Mouse (Mus musculus) macrophage (primary cell): ENCODE results near the gene Ptpdc1. TPM values are rescaled to one million over a fixed set of nuclear protein-coding genes. Genes with fewer than 3 reads are reported as not detected.
A peak's percentile ranks its signal among the peaks of the same experiment; 100 is the strongest.

Experiments
- H3K27ac ChIP-seq: fragments of 350-480 bp; formaldehyde crosslinking; 2 replicates; pipeline ENCODE4 v1.9.0; 2021
- H3K36me3 ChIP-seq: fragments of 350-480 bp; formaldehyde crosslinking; 2 replicates; pipeline ENCODE4 v1.9.0; 2021; ENCODE audit errors: inconsistent target
- H3K4me3 ChIP-seq: fragments of 350-480 bp; formaldehyde crosslinking; 2 replicates; pipeline ENCODE4 v1.9.0; 2021; ENCODE audit errors: inconsistent target
- H3K79me2 ChIP-seq: fragments of 350-480 bp; formaldehyde crosslinking; 2 replicates; pipeline ENCODE4 v1.9.0; 2021; ENCODE audit errors: inconsistent target
- WGBS: methylation state at CpG from one replicate; pipeline ENCODE4 v1.1.7; 2026; ENCODE audit warnings: inconsistent platforms; ENCODE audit not compliant: missing documents; 5-methylcytosine and 5-hydroxymethylcytosine counted together
- polyA plus RNA-seq: library from polyadenylated mRNA; stranded (reverse); fragments of 250-400 nt; gene quantifications from 3 replicates; pipeline ENCODE4 v1.2.4, GENCODE M21; 2018; ENCODE audit warnings: inconsistent platforms
- total RNA-seq, 78 experiments: library from RNA; depleted of rRNA; stranded (reverse); fragments of 250-400 nt; gene quantifications; 1 replicate in 9 of 78; 2 replicates in 24 of 78; 3 replicates in 43 of 78; 4 replicates in 2 of 78; pipeline ENCODE4 v1.2.4; 2018; ENCODE audit warnings: inconsistent platforms in 56 of 78

Ptpdc1 gene
- total RNA-seq (2018; cell fraction: chromatin; rRNA removed): 1 to 10 TPM in 25 of 26 experiments, under 1 TPM in 1; 0.50 to 8.8 (median 3.1) TPM
- total RNA-seq (2018; cell fraction: cytosol; rRNA removed): 1 to 10 TPM in 1 of 26 experiments, under 1 TPM in 25; 0.33 to 1.1 (median 0.75) TPM
- 1 to 10 TPM in 21 of 26 experiments, under 1 TPM in 5; 0.58 to 3.2 (median 1.7) TPM for total RNA-seq (2018; cell fraction: nucleus; rRNA removed)
- polyA plus RNA-seq: 0.29 to 1.3 TPM (median 0.57 TPM) in 3 replicates

- peak within 1 kb of the TSS; percentile 20; the same call in 1 of the 2 replicates for H3K4me3 ChIP-seq
Measured at GRCm38 (mm10) chr13:48625433-48626184, at the start of gene Ptpdc1. Ptpdc1 (minus strand) TSS chr13:48625664.

GRCm38 (mm10) chr13:48674609-48675008, 49.1 kb upstream of the Ptpdc1 start:
- Histone ChIP-seq H3K79me2 (no peaks in the 10 kb centered on the region), H3K36me3 (no peaks in the 10 kb centered on the region), H3K27ac (no peak overlapping the region), H3K4me3 (no peak overlapping the region)
- 77% methylated on average over 5 of the region's 5 CpGs for WGBS

More at GRCm38 (mm10) chr13:48625433-48626184, at the start of gene Ptpdc1:
- H3K79me2 ChIP-seq: no peaks in the 10 kb centered on the region
- WGBS: 1% methylated on average over 66 of the region's 76 CpGs
- no peaks in the 10 kb centered on the region for H3K36me3 ChIP-seq
- H3K27ac ChIP-seq: no peak within 1 kb of the TSS

GRCm38 (mm10) chr13:48672312-48672840, 46.9 kb upstream of the Ptpdc1 start:
- Histone ChIP-seq H3K4me3 (no peak overlapping the region), H3K27ac (no peak overlapping the region), H3K79me2 (no peaks in the 10 kb centered on the region), H3K36me3 (no peaks in the 10 kb centered on the region)
- WGBS: 2% methylated on average over 23 of the region's 24 CpGs

- Histone ChIP-seq H3K79me2 (no peaks in the 10 kb centered on the region), H3K4me3 (no peak overlapping the region), H3K27ac (no peak overlapping the region), H3K36me3 (no peaks in the 10 kb centered on the region)
- 4% methylated on average over 32 of the region's 34 CpGs for WGBS
Measured at GRCm38 (mm10) chr13:48668976-48669534, 43.6 kb upstream of the Ptpdc1 start.

- no peaks in the 10 kb centered on the region for H3K79me2 ChIP-seq
- WGBS: 3% methylated on average over 33 of the region's 33 CpGs
- H3K4me3 ChIP-seq: no peak overlapping the region
- no peaks in the 10 kb centered on the region for H3K36me3 ChIP-seq
- H3K27ac ChIP-seq: no peak overlapping the region
Measured at GRCm38 (mm10) chr13:48668091-48668975, 42.9 kb upstream of the Ptpdc1 start.

GRCm38 (mm10) chr13:48667461-48667860, 42.0 kb upstream of the Ptpdc1 start:
- Histone ChIP-seq H3K79me2 (no peaks in the 10 kb centered on the region), H3K4me3 (no peak overlapping the region), H3K36me3 (no peaks in the 10 kb centered on the region), H3K27ac (no peak overlapping the region)
- 11% methylated on average over 4 of the region's 4 CpGs for WGBS

- 6% methylated on average over 58 of the region's 58 CpGs for WGBS
- no peaks in the 10 kb centered on the region for H3K79me2 ChIP-seq
- no peaks in the 10 kb centered on the region for H3K36me3 ChIP-seq
- H3K27ac ChIP-seq: no peak overlapping the region
- H3K4me3 ChIP-seq: no peak overlapping the region
Measured at GRCm38 (mm10) chr13:48665656-48666597, 40.5 kb upstream of the Ptpdc1 start.

- Histone ChIP-seq H3K79me2 (no peaks in the 10 kb centered on the region), H3K27ac (no peak overlapping the region), H3K36me3 (no peaks in the 10 kb centered on the region), H3K4me3 (no peak overlapping the region)
- 7% methylated on average over 39 of the region's 39 CpGs for WGBS
Measured at GRCm38 (mm10) chr13:48664916-48665655, 39.6 kb upstream of the Ptpdc1 start.

GRCm38 (mm10) chr13:48663988-48664339, 38.5 kb upstream of the Ptpdc1 start:
- no peak overlapping the region for H3K27ac ChIP-seq
- no peaks in the 10 kb centered on the region for H3K36me3 ChIP-seq
- 44% methylated on average over 7 of the region's 7 CpGs for WGBS
- no peaks in the 10 kb centered on the region for H3K79me2 ChIP-seq
- H3K4me3 ChIP-seq: no peak overlapping the region

- no peak overlapping the region for H3K4me3 ChIP-seq
- no peaks in the 10 kb centered on the region for H3K36me3 ChIP-seq
- 9% methylated on average over 54 of the region's 54 CpGs for WGBS
- no peak overlapping the region for H3K27ac ChIP-seq
- no peaks in the 10 kb centered on the region for H3K79me2 ChIP-seq
Measured at GRCm38 (mm10) chr13:48663211-48663987, 37.9 kb upstream of the Ptpdc1 start.

- no peak within 1 kb of the TSS for H3K27ac ChIP-seq
- H3K79me2 ChIP-seq: no peaks in the 10 kb centered on the region
- H3K36me3 ChIP-seq: no peaks in the 10 kb centered on the region
- H3K4me3 ChIP-seq: no peak within 1 kb of the TSS
- 3% methylated on average over 65 of the region's 73 CpGs for WGBS
Measured at GRCm38 (mm10) chr13:48662431-48663143, 37.1 kb upstream of the Ptpdc1 start, which contains the start of gene Barx1. Barx1 (plus strand) TSS chr13:48662998.

GRCm38 (mm10) chr13:48661561-48661960, 36.1 kb upstream of the Ptpdc1 start:
- no peaks in the 10 kb centered on the region for H3K36me3 ChIP-seq
- no peak overlapping the region for H3K4me3 ChIP-seq
- no peaks in the 10 kb centered on the region for H3K79me2 ChIP-seq
- 13% methylated on average over 1 of the region's 1 CpGs for whole genome bisulfite sequencing
- no peak overlapping the region for H3K27ac ChIP-seq
